ENCODE assay signal across 8 mouse cellular contexts in genomic region chr19:38054149-38054719, GRCm38 (mm10). TPM values are rescaled to one million over a fixed set of nuclear protein-coding genes. Genes with fewer than 3 reads are reported as not detected.
A peak's percentile ranks its signal among the peaks of the same experiment; 100 is the strongest.
DNase-seq lines count a peak whose midpoint lies in the region; ATAC-seq and TF ChIP-seq lines count a peak whose summit lies in the region.

No protein-coding gene starts in this region.

- no peak for TF ChIP-seq CTCF in layer of hippocampus, adult 2 months (conservative IDR thresholded peaks at IDR 0.05)
- TF ChIP-seq CTCF in MEL (IDR thresholded peaks at IDR 0.05 in 2 of 3, conservative IDR thresholded peaks at IDR 0.05 in 1 of 3; ENCODE audit: control insufficient read depth in 1 of 3, insufficient read depth in 1 of 3, low read depth in 2 of 3, low read length in 3 of 3, poor library complexity in 1 of 3, severe bottlenecking in 1 of 3): no peak

- no peaks in the 10 kb centered on the region for H3K27me3 ChIP-seq in MEL (ENCODE audit: control insufficient read depth in 1 of 2, insufficient read depth in 2 of 2, low read length in 2 of 2)
- no peaks in the 10 kb centered on the region for H3K27me3 ChIP-seq in embryonic facial prominence, embryonic 10.5 days (replicated peaks; ENCODE audit: low read depth, poor library complexity, severe bottlenecking)
- no peaks in the 10 kb centered on the region for H3K27me3 ChIP-seq in heart, embryonic 16.5 days (ENCODE audit: control insufficient read depth, insufficient read depth, low read length)

- peak in 1 of 2 experiments; percentile 59 for DNase-seq in layer of hippocampus, adult 2 months (ENCODE audit: low spot score in 2 of 2)
- DNase-seq in layer of hippocampus, adult 9-11 months: no peak
- peak; percentile 89 for DNase-seq in MEL (ENCODE audit: low read depth, low spot score)
- DNase-seq in embryonic facial prominence, embryonic 10.5 days (ENCODE audit: low spot score): no peak
- peak; percentile 76 to 89 for DNase-seq in kidney, postnatal 36 days
- peak; percentile 88 for DNase-seq in lung, postnatal 36 days
- peak; percentile 39 to 55 for DNase-seq in spleen, postnatal 14 days (ENCODE audit: low spot score in 2 of 2)

- no peak overlapping the region for H3K9ac ChIP-seq in MEL (ENCODE audit: control insufficient read depth, low read depth, low read length, poor library complexity, severe bottlenecking)
- peak overlapping the region; percentile 69 for H3K9ac ChIP-seq in heart, embryonic 16.5 days (ENCODE audit: low read length)

- H3K4me3 ChIP-seq in layer of hippocampus, adult 2 months: peak overlapping the region; percentile 62
- peak overlapping the region; percentile 64 to 79 for H3K4me3 ChIP-seq in MEL (ENCODE audit: control insufficient read depth in 1 of 2, insufficient read depth in 1 of 2, low read depth in 2 of 2, low read length in 2 of 2)
- H3K4me3 ChIP-seq in embryonic facial prominence, embryonic 10.5 days: peak overlapping the region; percentile 79
- H3K4me3 ChIP-seq in heart, embryonic 16.5 days (ENCODE audit: low read length): peak overlapping the region; percentile 87

- peaks cover 4 to 5% of the 10 kb centered on the region in 2 experiments; a peak in 3 of 4 replicates for H3K4me1 ChIP-seq in MEL (ENCODE audit: control insufficient read depth in 1 of 2, insufficient read depth in 2 of 2, low read length in 2 of 2)
- H3K4me1 ChIP-seq in embryonic facial prominence, embryonic 10.5 days: peaks cover 22% of the 10 kb centered on the region
- peaks cover 18% of the 10 kb centered on the region for H3K4me1 ChIP-seq in heart, embryonic 16.5 days (ENCODE audit: control insufficient read depth, insufficient read depth, low read length)

- TF ChIP-seq EP300 in MEL (IDR thresholded peaks at IDR 0.05; ENCODE audit: low read depth in 1 of 2, low read length in 2 of 2): peak; percentile 62 to 81

- H3K79me2 ChIP-seq in MEL (ENCODE audit: control insufficient read depth, insufficient read depth, low read length, poor library complexity): peaks cover 6% of the 10 kb centered on the region

- H3K9me3 ChIP-seq in MEL (replicated peaks; ENCODE audit: insufficient read depth, low read length): no peaks in the 10 kb centered on the region
- H3K9me3 ChIP-seq in embryonic facial prominence, embryonic 10.5 days: no peaks in the 10 kb centered on the region
- H3K9me3 ChIP-seq in heart, embryonic 16.5 days (replicated peaks; ENCODE audit: control insufficient read depth, low read length): no peaks in the 10 kb centered on the region

- H3K4me2 ChIP-seq in heart, embryonic 16.5 days (ENCODE audit: low read depth, low read length): peak overlapping the region; percentile 70

- ATAC-seq in heart, embryonic 16.5 days (replicated peaks; ENCODE audit: extremely low read depth, insufficient read depth, low FRiP score): peak; percentile 86

- TF ChIP-seq POLR2A in MEL (IDR thresholded peaks at IDR 0.05; ENCODE audit: control insufficient read depth in 1 of 2, insufficient read depth in 1 of 2, low read depth in 1 of 2, low read length in 2 of 2, poor library complexity in 1 of 2): no peak

- TF ChIP-seq RAD21 in MEL (IDR thresholded peaks at IDR 0.05; ENCODE audit: low read depth, low read length): no peak

- H3K36me3 ChIP-seq in MEL (ENCODE audit: control insufficient read depth in 1 of 2, insufficient read depth in 2 of 2, low read length in 2 of 2): peaks cover 0 to 11% of the 10 kb centered on the region in 2 experiments; a peak in 3 of 4 replicates
- H3K36me3 ChIP-seq in embryonic facial prominence, embryonic 10.5 days (replicated peaks): peaks cover 24% of the 10 kb centered on the region
- peaks cover 6% of the 10 kb centered on the region for H3K36me3 ChIP-seq in heart, embryonic 16.5 days (ENCODE audit: control insufficient read depth, insufficient read depth)

- 0% methylated on average over 23 of the region's 23 CpGs for WGBS in embryonic facial prominence, embryonic 10.5 days
- under 1% methylated on average over 23 of the region's 23 CpGs for WGBS in heart, embryonic 16.5 days

- H3K27ac ChIP-seq in layer of hippocampus, adult 2 months: peak overlapping the region; percentile 73
- no peak overlapping the region for H3K27ac ChIP-seq in MEL (ENCODE audit: control insufficient read depth, low read depth, low read length)
- peak overlapping the region; percentile 94 for H3K27ac ChIP-seq in embryonic facial prominence, embryonic 10.5 days (replicated peaks)
- peak overlapping the region; percentile 43 for H3K27ac ChIP-seq in heart, embryonic 16.5 days (ENCODE audit: low read length)

TF ChIP-seq in MEL, 35 proteins besides CTCF, POLR2A, EP300 and RAD21 (continues in another document):
- TF ChIP-seq MYB (IDR thresholded peaks at IDR 0.05; ENCODE audit: low read depth, low read length): no peak
- TF ChIP-seq CHD2 (IDR thresholded peaks at IDR 0.05; ENCODE audit: low read length): no peak
- TF ChIP-seq MEF2A (IDR thresholded peaks at IDR 0.05; ENCODE audit: extremely low read depth, insufficient replicate concordance, low read depth, low read length, poor library complexity, severe bottlenecking): no peak
- no peak for TF ChIP-seq UBTF (IDR thresholded peaks at IDR 0.05; ENCODE audit: borderline replicate concordance, insufficient read depth, low read depth, low read length)
- TF ChIP-seq GATA1 (IDR thresholded peaks at IDR 0.05; ENCODE audit: low read depth, low read length): peak; percentile 86
- no peak for TF ChIP-seq CHD1 (IDR thresholded peaks at IDR 0.05; ENCODE audit: low read depth, low read length)
- TF ChIP-seq JUND (IDR thresholded peaks at IDR 0.05; ENCODE audit: low read depth, low read length): no peak
- TF ChIP-seq ZMIZ1 (IDR thresholded peaks at IDR 0.05; ENCODE audit: low read depth, low read length): no peak
- TF ChIP-seq USF2 (IDR thresholded peaks at IDR 0.05; ENCODE audit: borderline replicate concordance in 1 of 2, insufficient read depth in 1 of 2, low read depth in 1 of 2, low read length in 2 of 2): no peak
- peak; percentile 91 for TF ChIP-seq TCF12 (IDR thresholded peaks at IDR 0.05; ENCODE audit: low read depth, low read length)
- TF ChIP-seq MAZ (IDR thresholded peaks at IDR 0.05; ENCODE audit: low read depth, low read length): no peak
- peak; percentile 56; the same call in 1 of the 2 replicates for TF ChIP-seq ETS1 (IDR thresholded peaks at IDR 0.05; ENCODE audit: low read depth, low read length)
- no peak for TF ChIP-seq ZKSCAN1 (IDR thresholded peaks at IDR 0.05; ENCODE audit: low read depth, low read length)
- TF ChIP-seq KAT2A (conservative IDR thresholded peaks at IDR 0.05; ENCODE audit: low read depth, low read length): no peak
- TF ChIP-seq SIN3A (IDR thresholded peaks at IDR 0.05; ENCODE audit: low read length): no peak
- TF ChIP-seq USF1 (IDR thresholded peaks at IDR 0.05; ENCODE audit: low read depth, low read length): no peak
- no peak for TF ChIP-seq ZC3H11A (IDR thresholded peaks at IDR 0.05; ENCODE audit: low read depth, low read length)
- TF ChIP-seq TBP (IDR thresholded peaks at IDR 0.05; ENCODE audit: low read depth, low read length): no peak
- TF ChIP-seq MAX (IDR thresholded peaks at IDR 0.05; ENCODE audit: low read length): peak; percentile 43; the same call in 1 of the 2 replicates
- TF ChIP-seq NRF1 (IDR thresholded peaks at IDR 0.05; ENCODE audit: insufficient read depth, low read depth, low read length, poor library complexity, severe bottlenecking): no peak
- TF ChIP-seq POLR2AphosphoS5 (IDR thresholded peaks at IDR 0.05; ENCODE audit: borderline replicate concordance, low read depth, low read length): no peak
- peak; percentile 51; the same call in 1 of the 2 replicates for TF ChIP-seq MXI1 (IDR thresholded peaks at IDR 0.05; ENCODE audit: low read depth, low read length)
- 0 out of 2 replicates have a peak, but pooled peaks have one; percentile 12 for TF ChIP-seq ELF1 (IDR thresholded peaks at IDR 0.05; ENCODE audit: low read depth, low read length)
- no peak for TF ChIP-seq ZNF384 (IDR thresholded peaks at IDR 0.05; ENCODE audit: low read depth, low read length)
- TF ChIP-seq SMC3 (IDR thresholded peaks at IDR 0.05; ENCODE audit: low read depth, low read length): no peak
- TF ChIP-seq HCFC1 (IDR thresholded peaks at IDR 0.05; ENCODE audit: low read depth, low read length): no peak
- TF ChIP-seq MAFK (IDR thresholded peaks at IDR 0.05; ENCODE audit: borderline replicate concordance, low read depth, low read length): no peak
- peak; percentile 100 for TF ChIP-seq RCOR1 (IDR thresholded peaks at IDR 0.05; ENCODE audit: low read depth, low read length)
- TF ChIP-seq TAL1 (IDR thresholded peaks at IDR 0.05; ENCODE audit: low read length): peak; percentile 89
- TF ChIP-seq GABPA (IDR thresholded peaks at IDR 0.05; ENCODE audit: low read depth, low read length): no peak
- TF ChIP-seq MYC (IDR thresholded peaks at IDR 0.05; ENCODE audit: low read depth, low read length): 0 out of 2 replicates have a peak, but pooled peaks have one; percentile 15

RNA-seq across cellular contexts. Expression of gene Cep55, which starts 0.6 kb away (rescaled TPM):
- total RNA-seq in layer of hippocampus, adult 2 months (2021): under 1 TPM; 0.64 to 0.74 TPM
- total RNA-seq in MEL (2012; rRNA removed): 11.1 and 14.4 TPM in 2 replicates
- polyA plus RNA-seq in MEL (2012; ENCODE audit: insufficient read depth in 1 of 2, insufficient read length in 2 of 2, low read depth in 1 of 2, low replicate concordance in 2 of 2, missing spikeins in 1 of 2): 10 to 100 TPM in 1 of 2 experiments, not detected in 1; 17.1 TPM
- 29.6 and 38.1 TPM in 2 replicates for polyA plus RNA-seq in embryonic facial prominence, embryonic 10.5 days (2016; fragmentation: Nextera tagmentation; extraction: Ambion mirVana)
- polyA plus RNA-seq in heart, embryonic 16.5 days (2015; fragmentation: Nextera tagmentation; extraction: Ambion mirVana): 28.5 and 33.5 TPM in 2 replicates

RNA-seq across cellular contexts. Expression of gene Myof, which starts 10.9 kb away (rescaled TPM):
- total RNA-seq in layer of hippocampus, adult 2 months (2021): 1 to 10 TPM; 4.3 to 5.0 TPM
- total RNA-seq in MEL (2012; rRNA removed): 0.04 TPM in 1 of 2 replicates, not detected in the other
- not detected for polyA plus RNA-seq in MEL (2012; ENCODE audit: insufficient read depth in 1 of 2, insufficient read length in 2 of 2, low read depth in 1 of 2, low replicate concordance in 2 of 2, missing spikeins in 1 of 2)
- 2.6 and 4.0 TPM in 2 replicates for polyA plus RNA-seq in embryonic facial prominence, embryonic 10.5 days (2016; fragmentation: Nextera tagmentation; extraction: Ambion mirVana)
- polyA plus RNA-seq in heart, embryonic 16.5 days (2015; fragmentation: Nextera tagmentation; extraction: Ambion mirVana): 5.5 and 6.7 TPM in 2 replicates

RNA-seq across cellular contexts. Expression of gene Ffar4, which starts 42.6 kb away (rescaled TPM):
- total RNA-seq in layer of hippocampus, adult 2 months (2021): not detected
- total RNA-seq in MEL (2012; rRNA removed): not detected in 2 replicates
- not detected for polyA plus RNA-seq in MEL (2012; ENCODE audit: insufficient read depth in 1 of 2, insufficient read length in 2 of 2, low read depth in 1 of 2, low replicate concordance in 2 of 2, missing spikeins in 1 of 2)
- polyA plus RNA-seq in embryonic facial prominence, embryonic 10.5 days (2016; fragmentation: Nextera tagmentation; extraction: Ambion mirVana): 0.28 TPM in 1 of 2 replicates, not detected in the other
- polyA plus RNA-seq in heart, embryonic 16.5 days (2015; fragmentation: Nextera tagmentation; extraction: Ambion mirVana): 0.35 and 0.49 TPM in 2 replicates

Comparison
In these comparisons a context has a peak if more than half of its experiments do, and no peak if none do; other contexts are left out.
1. DNase-seq: peak in MEL (single experiment), kidney, postnatal 36 days (2 of 2), lung, postnatal 36 days (single experiment) and spleen, postnatal 14 days (2 of 2); none in layer of hippocampus, adult 9-11 months (single experiment) and embryonic facial prominence, embryonic 10.5 days (single experiment).
2. Peak in every context shown above with its lines, with median percentiles within 50 percentile points of each other: H3K4me3 ChIP-seq.